Mouse (Mus musculus): ENCODE results near the gene Cmc4. TPM values are rescaled to one million over a fixed set of nuclear protein-coding genes. Genes with fewer than 3 reads are reported as not detected.

The Cmc4 gene
- polyA plus RNA-seq, 1 experiment from 2014 or later, result 25.2 TPM

DNA sequence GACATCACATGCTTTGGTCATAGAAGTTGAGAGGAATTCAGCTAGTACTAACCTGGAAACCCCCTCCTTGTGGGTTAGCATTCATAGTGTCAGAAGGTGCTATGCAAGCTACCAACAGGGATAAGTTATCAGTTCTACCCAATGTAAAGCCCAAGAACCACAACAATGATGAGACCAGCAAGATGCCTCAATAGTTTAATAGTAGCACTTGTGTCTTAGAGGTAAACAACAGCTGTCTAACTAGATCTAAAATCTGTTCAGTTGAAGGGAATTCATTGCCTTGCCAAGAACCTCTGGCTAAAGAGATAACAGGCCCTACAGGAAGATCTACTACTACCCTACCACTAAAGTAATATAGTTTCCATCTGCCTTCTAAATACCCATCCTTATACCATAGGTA, 39.6 kb downstream of the Cmc4 start:
- Histone ChIP-seq H3K27me3 (ENCODE audit: control insufficient read depth, insufficient read depth, low read length) (no peaks in the 10 kb centered on the region), H3K36me3 (ENCODE audit: control insufficient read depth, insufficient read depth, low read length) (no peaks in the 10 kb centered on the region), H3K9me3 (replicated peaks; ENCODE audit: control insufficient read depth, low read length) (no peaks in the 10 kb centered on the region), H3K27ac (ENCODE audit: low read length) (no peak overlapping the region), H3K4me1 (ENCODE audit: control insufficient read depth, insufficient read depth, low read length) (no peaks in the 10 kb centered on the region), H3K4me3 (replicated peaks; ENCODE audit: low read length) (no peak overlapping the region), H3K4me2 (ENCODE audit: low read depth, low read length) (no peak overlapping the region), H3K9ac (ENCODE audit: low read length) (no peak overlapping the region)
- ATAC-seq (ENCODE audit: insufficient read depth, low FRiP score), result no peak

GRCm38 (mm10) chrX:75372666-75373425, 43.5 kb downstream of the Cmc4 start:
- Histone ChIP-seq H3K4me2 (ENCODE audit: low read depth, low read length) (no peak overlapping the region), H3K36me3 (ENCODE audit: control insufficient read depth, insufficient read depth, low read length) (no peaks in the 10 kb centered on the region), H3K4me1 (ENCODE audit: control insufficient read depth, insufficient read depth, low read length) (no peaks in the 10 kb centered on the region), H3K4me3 (replicated peaks; ENCODE audit: low read length) (no peak overlapping the region), H3K27me3 (ENCODE audit: control insufficient read depth, insufficient read depth, low read length) (no peaks in the 10 kb centered on the region), H3K27ac (ENCODE audit: low read length) (0 out of 2 replicates have a peak overlapping the region, but pooled peaks have one; percentile 38), H3K9ac (ENCODE audit: low read length) (no peak overlapping the region), H3K9me3 (replicated peaks; ENCODE audit: control insufficient read depth, low read length) (no peaks in the 10 kb centered on the region)
- no peak; the same call in 1 of the 2 replicates for ATAC-seq (ENCODE audit: insufficient read depth, low FRiP score)
- 43% methylated on average over 2 of the region's 2 CpGs for WGBS

- H3K9me3 ChIP-seq (replicated peaks; ENCODE audit: control insufficient read depth, low read length), result no peaks in the 10 kb centered on the region
- no peaks in the 10 kb centered on the region for H3K4me1 ChIP-seq (ENCODE audit: control insufficient read depth, insufficient read depth, low read length)
- no peak for ATAC-seq (ENCODE audit: insufficient read depth, low FRiP score)
- H3K36me3 ChIP-seq (ENCODE audit: control insufficient read depth, insufficient read depth, low read length), result no peaks in the 10 kb centered on the region
- H3K27ac ChIP-seq (ENCODE audit: low read length), result no peak overlapping the region
- H3K4me2 ChIP-seq (ENCODE audit: low read depth, low read length), result no peak overlapping the region
- H3K4me3 ChIP-seq (replicated peaks; ENCODE audit: low read length), result no peak overlapping the region
- no peaks in the 10 kb centered on the region for H3K27me3 ChIP-seq (ENCODE audit: control insufficient read depth, insufficient read depth, low read length)
- no peak overlapping the region for H3K9ac ChIP-seq (ENCODE audit: low read length)
Measured at GRCm38 (mm10) chrX:75370197-75370596, 46.2 kb downstream of the Cmc4 start.

Other genes with a start within 250 kb of the Cmc4 start
- 51.7 and 65.6 TPM in 2 replicates for gene Fundc2, start 34.2 kb downstream of the Cmc4 start, polyA plus RNA-seq (2015; fragmentation: Nextera tagmentation; extraction: Ambion mirVana)
- gene F8, start 34.0 kb downstream of the Cmc4 start, polyA plus RNA-seq (2015; fragmentation: Nextera tagmentation; extraction: Ambion mirVana), result 0.71 and 1.6 TPM in 2 replicates
- gene Mtcp1, start within 50 bp of the Cmc4 start, polyA plus RNA-seq (2015; fragmentation: Nextera tagmentation; extraction: Ambion mirVana), result 10.9 and 11.0 TPM in 2 replicates
- gene Brcc3, start within 50 bp of the Cmc4 start, polyA plus RNA-seq (2015; fragmentation: Nextera tagmentation; extraction: Ambion mirVana), result 60.9 and 62.2 TPM in 2 replicates
- gene Vbp1, start 97.7 kb upstream of the Cmc4 start, polyA plus RNA-seq (2015; fragmentation: Nextera tagmentation; extraction: Ambion mirVana), result 145 and 159 TPM in 2 replicates
- gene Rab39b, start 161.6 kb upstream of the Cmc4 start, polyA plus RNA-seq (2015; fragmentation: Nextera tagmentation; extraction: Ambion mirVana), result 2.2 TPM in 2 replicates